Mouse (Mus musculus) CH12.LX (cell line): ENCODE measurements around the gene Plekhb2. TPM values are rescaled to one million over a fixed set of nuclear protein-coding genes. Genes with fewer than 3 reads are reported as not detected.

Source experiments
- DNase-seq: peaks from one replicate; pipeline ENCODE4 v3.0.0-alpha.2; 2013; ENCODE audit errors: extremely low read depth
- H3K27ac ChIP-seq: 2 replicates; pipeline ENCODE4 v1.5.1; 2012; ENCODE audit warnings: low read depth, mild to moderate bottlenecking, control low read depth, moderate library complexity; ENCODE audit not compliant: insufficient read depth
- H3K27me3 ChIP-seq: replicated peaks from 2 replicates; pipeline ENCODE3; 2012; ENCODE audit warnings: inconsistent platforms
- H3K36me3 ChIP-seq, 2 experiments: replicated peaks in 1 of 2; 2 replicates each; pipeline versions ENCODE3 to v1.6.1; 2012; ENCODE audit warnings: inconsistent platforms in 1 of 2, low read length in 1 of 2, mild to moderate bottlenecking in 1 of 2, mixed read lengths in 1 of 2, moderate library complexity in 1 of 2; ENCODE audit not compliant: control insufficient read depth in 1 of 2, insufficient read depth in 1 of 2
- H3K4me1 ChIP-seq, 2 experiments: 2 replicates each; pipeline ENCODE4 v1.6.1; 2012; ENCODE audit warnings: inconsistent platforms in 1 of 2, moderate library complexity in 1 of 2; ENCODE audit not compliant: insufficient read depth in 2 of 2, control insufficient read depth in 1 of 2
- H3K4me2 ChIP-seq: 2 replicates; pipeline ENCODE4 v1.6.1; 2012; ENCODE audit warnings: low read depth, mild to moderate bottlenecking, control low read depth; ENCODE audit not compliant: poor library complexity, insufficient read depth, severe bottlenecking
- H3K4me3 ChIP-seq, 3 experiments: fragments of 150-350 bp in 1 of 3; sonication (generic) in 1 of 3; replicated peaks in 1 of 3; 2 replicates each; pipeline versions ENCODE3 to v1.5.1; 2011 to 2012; ENCODE audit warnings: low read depth in 2 of 3, low read length in 2 of 3, mild to moderate bottlenecking in 2 of 3, moderate library complexity in 2 of 3, control low read depth in 1 of 3, improper control_type of control experiment in 1 of 3, inconsistent platforms in 1 of 3, mixed read lengths in 1 of 3; ENCODE audit not compliant: poor library complexity in 1 of 3
- H3K79me2 ChIP-seq: replicated peaks from 2 replicates; pipeline ENCODE4 v1.6.1; 2012; ENCODE audit warnings: mild to moderate bottlenecking, moderate library complexity; ENCODE audit not compliant: control insufficient read depth, poor library complexity, insufficient read depth, severe bottlenecking; ENCODE audit errors: extremely low read depth
- H3K9ac ChIP-seq: 2 replicates; pipeline ENCODE4 v1.6.1; 2012; ENCODE audit warnings: low read depth, mild to moderate bottlenecking, control low read depth, moderate library complexity; ENCODE audit not compliant: insufficient read depth
- H3K9me3 ChIP-seq: replicated peaks from 2 replicates; pipeline ENCODE3; 2012; ENCODE audit warnings: low read length, inconsistent platforms, mixed read lengths
- CHD1 ChIP-seq: IDR thresholded peaks from 2 replicates; pipeline ENCODE4 v1.6.1; 2012; ENCODE audit warnings: low read depth, low read length, improper control_type of control experiment, inconsistent platforms
- EP300 ChIP-seq: IDR thresholded peaks from 2 replicates; pipeline ENCODE4 v1.6.1; 2011; ENCODE audit warnings: low read length, improper control_type of control experiment
- ETS1 ChIP-seq: conservative IDR thresholded peaks from 2 replicates; pipeline ENCODE4 v1.6.1; 2012; ENCODE audit warnings: low read depth, mild to moderate bottlenecking, inconsistent platforms, low read length, improper control_type of control experiment, moderate library complexity
- IRF4 ChIP-seq: IDR thresholded peaks from 2 replicates; pipeline ENCODE4 v1.6.1; 2014; ENCODE audit warnings: low read depth, mild to moderate bottlenecking, inconsistent platforms, low read length, improper control_type of control experiment
- JUND ChIP-seq: conservative IDR thresholded peaks from 2 replicates; pipeline ENCODE4 v1.6.1; 2011; ENCODE audit warnings: low read depth, low read length, improper control_type of control experiment
- MAZ ChIP-seq: IDR thresholded peaks from 2 replicates; pipeline ENCODE4 v1.6.1; 2012; ENCODE audit warnings: low read depth, mild to moderate bottlenecking, inconsistent platforms, low read length, improper control_type of control experiment, moderate library complexity
- MYC ChIP-seq: IDR thresholded peaks from 2 replicates; pipeline ENCODE4 v1.6.1; 2011; ENCODE audit warnings: low read depth, mild to moderate bottlenecking, improper control_type of control experiment, low read length
- NELFE ChIP-seq: IDR thresholded peaks from 2 replicates; pipeline ENCODE4 v1.6.1; 2011; ENCODE audit warnings: low read depth, low read length, improper control_type of control experiment
- NRF1 ChIP-seq: IDR thresholded peaks from 2 replicates; pipeline ENCODE4 v1.6.1; 2014; ENCODE audit warnings: low read depth, mild to moderate bottlenecking, inconsistent platforms, low read length, improper control_type of control experiment, moderate library complexity
- PAX5 ChIP-seq: IDR thresholded peaks from 2 replicates; pipeline ENCODE4 v1.6.1; 2012; ENCODE audit warnings: low read length, inconsistent platforms, mixed read lengths
- POLR2AphosphoS2 ChIP-seq: IDR thresholded peaks from 2 replicates; pipeline ENCODE4 v1.6.1; 2011; ENCODE audit warnings: low read depth, low read length, improper control_type of control experiment
- RAD21 ChIP-seq: IDR thresholded peaks from 2 replicates; pipeline ENCODE4 v1.6.1; 2011; ENCODE audit warnings: low read depth, mild to moderate bottlenecking, low read length, improper control_type of control experiment, moderate library complexity
- RCOR1 ChIP-seq: conservative IDR thresholded peaks from 2 replicates; pipeline ENCODE4 v1.6.1; 2012; ENCODE audit warnings: low read depth, mild to moderate bottlenecking, inconsistent platforms, low read length, improper control_type of control experiment
- SIN3A ChIP-seq: IDR thresholded peaks from 2 replicates; pipeline ENCODE4 v1.6.1; 2012; ENCODE audit warnings: low read length, improper control_type of control experiment, inconsistent platforms
- SMC3 ChIP-seq: IDR thresholded peaks from 2 replicates; pipeline ENCODE4 v1.6.1; 2011; ENCODE audit warnings: low read depth, low read length, improper control_type of control experiment
- TBP ChIP-seq: conservative IDR thresholded peaks from 2 replicates; pipeline ENCODE4 v1.6.1; 2011; ENCODE audit warnings: low read depth, low read length, improper control_type of control experiment
- TCF12 ChIP-seq: IDR thresholded peaks from 2 replicates; pipeline ENCODE4 v1.6.1; 2014; ENCODE audit warnings: low read depth, mild to moderate bottlenecking, inconsistent platforms, low read length, improper control_type of control experiment
- USF1 ChIP-seq: IDR thresholded peaks from 2 replicates; pipeline ENCODE4 v1.6.1; 2014; ENCODE audit warnings: low read depth, mild to moderate bottlenecking, inconsistent platforms, low read length, improper control_type of control experiment
- ZC3H11A ChIP-seq: IDR thresholded peaks from 2 replicates; pipeline ENCODE4 v1.6.1; 2012; ENCODE audit warnings: low read depth, mild to moderate bottlenecking, inconsistent platforms, low read length, improper control_type of control experiment
- ZKSCAN1 ChIP-seq: IDR thresholded peaks from 2 replicates; pipeline ENCODE4 v1.6.1; 2012; ENCODE audit warnings: low read depth, inconsistent platforms, low read length, improper control_type of control experiment, borderline replicate concordance
- ZNF384 ChIP-seq: IDR thresholded peaks from 2 replicates; pipeline ENCODE4 v1.6.1; 2012; ENCODE audit warnings: low read depth, low read length, improper control_type of control experiment, inconsistent platforms
- dilution Hi-C: fragments of 300-500 bp; cut with MboI; formaldehyde crosslinking; loops from 2 replicates; pipeline ENCODE4 v1.14.3; 2020; ENCODE audit warnings: low sequenced_read_pairs; ENCODE audit not compliant: extremely low pct_unique_long_range_greater_than_20kb, extremely low pct_ligation_motif_present
- in situ Hi-C: fragments of 300-500 bp; cut with MboI; formaldehyde crosslinking; loops from 3 replicates; pipeline ENCODE4 v1.14.3; 2019; ENCODE audit warnings: low sequenced_read_pairs, low pct_ligation_motif_present, low pct_unique_long_range_greater_than_20kb, mixed read lengths
- polyA plus RNA-seq: library from polyadenylated mRNA; unstranded; fragments of >175 nt; gene quantifications from 2 replicates; pipeline ENCODE4 v1.2.1, GENCODE M21; 2012; ENCODE audit warnings: low read depth; ENCODE audit not compliant: insufficient read length
- total RNA-seq, 2 experiments: library from RNA; depleted of rRNA; stranded (reverse); fragments of 300-350 nt in 1 of 2; fragments of >200 nt in 1 of 2; gene quantifications; 2 replicates each; pipeline ENCODE4 v1.2.3; 2012 to 2014

Plekhb2 gene
- total and polyA plus RNA-seq, 3 experiments = 21.0 to 44.8 (median 23.8) TPM

- Histone ChIP-seq H3K4me3 (no peak overlapping the region), H3K79me2 (no peaks in the 10 kb centered on the region), H3K4me1 (peaks cover 0 to 2% of the 10 kb centered on the region in 2 experiments; a peak in 2 of 4 replicates), H3K9me3 (no peaks in the 10 kb centered on the region), H3K36me3 (peaks cover 54 to 98% of the 10 kb centered on the region in 2 experiments), H3K27me3 (no peaks in the 10 kb centered on the region), H3K27ac (no peak overlapping the region), H3K4me2 (no peak overlapping the region), H3K9ac (no peak overlapping the region)
- in situ Hi-C loops (loop anchor here (10.0 kb wide), 1 partner anchor 56 kb away; no protein-coding TSS in a partner anchor), dilution Hi-C loops (no loop called here)
- TF ChIP-seq RAD21 = no peak
- DNase-seq = no peak
Observed at GRCm38 (mm10) chr1:34808445-34808844, 41.3 kb upstream of the Plekhb2 start.

- Histone ChIP-seq H3K9me3 (no peaks in the 10 kb centered on the region), H3K9ac (no peak overlapping the region), H3K79me2 (no peaks in the 10 kb centered on the region), H3K4me2 (no peak overlapping the region), H3K27me3 (no peaks in the 10 kb centered on the region), H3K4me3 (no peak overlapping the region), H3K36me3 (peaks cover 71 to 99% of the 10 kb centered on the region in 2 experiments), H3K27ac (no peak overlapping the region), H3K4me1 (no peaks in the 10 kb centered on the region)
- in situ Hi-C loops (no loop called here), dilution Hi-C loops (no loop called here)
- TF ChIP-seq IRF4 = no peak
- no peak for TF ChIP-seq ETS1
- TF ChIP-seq NRF1 = no peak
- TF ChIP-seq ZKSCAN1 = no peak
- TF ChIP-seq MAZ = no peak
- TF ChIP-seq SIN3A = no peak
- TF ChIP-seq USF1 = no peak
- TF ChIP-seq TCF12 = no peak
- no peak for DNase-seq
Observed at GRCm38 (mm10) chr1:34810293-34810692, 39.5 kb upstream of the Plekhb2 start.

GRCm38 (mm10) chr1:34811035-34811434 lies 38.7 kb upstream of the Plekhb2 start:
- H3K36me3 ChIP-seq = peaks cover 71 to 99% of the 10 kb centered on the region in 2 experiments
- H3K27me3 ChIP-seq = no peaks in the 10 kb centered on the region
- dilution Hi-C loops (no loop called here), in situ Hi-C loops (no loop called here)
- H3K9ac ChIP-seq = no peak overlapping the region
- no peaks in the 10 kb centered on the region for H3K4me1 ChIP-seq
- H3K4me2 ChIP-seq = no peak overlapping the region
- DNase-seq = no peak
- no peak overlapping the region for H3K4me3 ChIP-seq
- TF ChIP-seq EP300 (no peak), ZNF384 (no peak), SMC3 (no peak), POLR2AphosphoS2 (no peak), RCOR1 (no peak), CHD1 (no peak), SIN3A (no peak), PAX5 (no peak), MYC (no peak), NRF1 (no peak), TBP (no peak), NELFE (no peak), ZC3H11A (no peak), JUND (no peak)
- H3K27ac ChIP-seq = no peak overlapping the region
- no peaks in the 10 kb centered on the region for H3K79me2 ChIP-seq
- no peaks in the 10 kb centered on the region for H3K9me3 ChIP-seq
